Mouse (Mus musculus) spleen, adult 2 months (tissue): ENCODE measurements around the gene Rnf38. TPM values are rescaled to one million over a fixed set of nuclear protein-coding genes. Genes with fewer than 3 reads are reported as not detected.

Experiments
- DNase-seq, 2 experiments: peaks; one replicate each; pipeline versions ENCODE4 v3.0.0 to v3.0.0-alpha.2; 2012 to 2021; ENCODE audit warnings: low spot score in 2 of 2, low read depth in 1 of 2
- H3K27ac ChIP-seq: fragments of 200-500 bp; 2 replicates; pipeline ENCODE4 v1.5.1; 2012; ENCODE audit warnings: low read length, inconsistent platforms; ENCODE audit not compliant: insufficient read depth
- H3K27me3 ChIP-seq: fragments of 200-500 bp; 2 replicates; pipeline ENCODE4 v1.6.1; 2012; ENCODE audit warnings: mild to moderate bottlenecking, moderate library complexity, low read length, inconsistent platforms; ENCODE audit not compliant: control insufficient read depth, insufficient read depth
- H3K36me3 ChIP-seq: fragments of 200-500 bp; 2 replicates; pipeline ENCODE4 v1.6.1; 2012; ENCODE audit warnings: mild to moderate bottlenecking, low read length, inconsistent platforms; ENCODE audit not compliant: control insufficient read depth, insufficient read depth
- H3K4me1 ChIP-seq: fragments of 200-500 bp; 2 replicates; pipeline ENCODE4 v1.6.1; 2011; ENCODE audit warnings: inconsistent platforms; ENCODE audit not compliant: control insufficient read depth, insufficient read depth, insufficient read length
- H3K4me3 ChIP-seq: fragments of 200-500 bp; 2 replicates; pipeline ENCODE4 v1.5.1; 2011; ENCODE audit warnings: mild to moderate bottlenecking, inconsistent platforms; ENCODE audit not compliant: insufficient read depth, insufficient read length; ENCODE audit errors: extremely low read depth
- CTCF ChIP-seq: fragments of 200-500 bp; IDR thresholded peaks from 2 replicates; pipeline ENCODE4 v1.5.1; 2011; ENCODE audit warnings: mild to moderate bottlenecking, inconsistent platforms; ENCODE audit not compliant: insufficient read depth, insufficient read length, insufficient replicate concordance; ENCODE audit errors: extremely low read depth
- POLR2A ChIP-seq: fragments of 200-500 bp; IDR thresholded peaks from 2 replicates; pipeline ENCODE4 v1.6.1; 2011; ENCODE audit warnings: low read depth, low read length, inconsistent platforms
- WGBS: fragments of 180-500 bp; shearing (Covaris S2); methylation state at CpG from one replicate; pipeline ENCODE4 v1.1.7; 2018; 5-methylcytosine and 5-hydroxymethylcytosine counted together
- polyA plus RNA-seq: library from polyadenylated mRNA; depleted of rRNA; stranded (reverse); fragments of >200 nt; gene quantifications from 2 replicates; pipeline ENCODE4 v1.2.3, GENCODE M21; 2012

Rnf38 gene
- polyA plus RNA-seq, 1 experiment = 122 TPM

DNA sequence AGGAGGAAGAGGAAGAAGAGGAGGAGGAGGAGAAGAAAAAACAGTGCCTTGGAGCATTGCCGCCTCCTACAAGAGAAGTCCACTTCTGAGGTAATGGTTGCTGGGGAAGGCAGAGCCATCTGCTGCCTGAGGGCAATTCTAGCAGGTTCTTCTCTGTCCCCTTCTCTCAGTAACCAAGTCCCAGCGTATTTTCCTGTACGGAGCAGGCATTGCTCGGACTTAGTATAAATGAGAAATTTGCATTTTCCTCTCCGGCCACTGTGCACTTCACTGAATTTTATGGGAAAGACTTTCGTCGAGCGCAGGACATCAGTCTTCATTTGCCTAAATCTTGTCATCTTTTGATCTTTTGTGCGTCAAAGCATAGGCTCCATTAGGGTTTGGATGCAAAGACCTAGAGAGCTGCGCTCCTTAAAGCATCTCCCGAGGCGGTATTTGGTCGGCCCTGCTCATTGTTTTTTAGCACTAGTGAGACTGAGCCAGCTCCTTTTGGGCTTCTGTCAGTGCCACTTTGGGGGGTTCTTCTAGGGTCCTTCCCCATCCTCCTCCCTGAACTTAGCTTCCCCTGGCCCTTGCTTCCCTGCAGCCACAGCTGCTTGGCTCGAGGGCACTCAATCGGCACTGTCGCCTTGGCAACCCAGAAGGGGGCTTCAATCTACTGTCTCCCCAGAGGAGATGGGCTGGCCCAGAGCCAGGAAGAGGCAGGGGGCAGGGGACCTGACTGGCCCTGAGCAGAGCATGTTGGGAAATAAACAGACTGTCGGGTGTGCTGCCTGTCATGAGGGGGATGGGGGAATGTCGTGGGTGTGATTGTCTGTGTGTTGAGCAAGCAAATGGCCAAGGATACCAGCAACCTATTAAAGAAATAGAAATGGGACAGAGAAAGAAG, 13.7 kb upstream of the Rnf38 start:
- Histone ChIP-seq H3K4me1 (no peaks in the 10 kb centered on the region), H3K4me3 (no peak overlapping the region), H3K36me3 (no peaks in the 10 kb centered on the region), H3K27ac (no peak overlapping the region), H3K27me3 (peaks cover 3% of the 10 kb centered on the region; the same call in 1 of the 2 replicates)
- TF ChIP-seq POLR2A = no peak
- TF ChIP-seq CTCF = no peak
- 30% methylated on average over 18 of the region's 18 CpGs for WGBS
- no peak for DNase-seq

DNA sequence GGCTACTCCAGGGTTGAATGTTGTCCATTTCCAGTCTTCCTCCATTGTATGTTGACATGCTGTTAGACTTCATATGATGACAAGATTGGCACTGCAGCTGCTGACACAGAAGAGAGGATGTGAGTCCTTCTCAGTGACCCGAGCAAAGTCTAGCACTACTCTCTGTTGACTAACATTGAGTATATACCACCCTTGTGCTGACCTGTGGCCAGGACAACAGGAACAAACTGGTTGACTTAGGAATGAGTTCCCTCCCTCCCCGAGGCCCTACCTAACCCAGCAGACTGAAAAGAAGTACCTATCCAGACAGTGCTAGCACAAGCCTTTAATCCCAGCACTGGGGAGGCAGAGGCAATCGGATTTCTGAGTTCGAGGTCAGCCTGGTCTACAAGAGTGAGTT, 12.7 kb upstream of the Rnf38 start:
- Histone ChIP-seq H3K4me3 (no peak overlapping the region), H3K4me1 (no peaks in the 10 kb centered on the region), H3K27ac (no peak overlapping the region), H3K27me3 (0 out of 2 replicates have a peak, but pooled peaks cover 2% of the 10 kb centered on the region), H3K36me3 (no peaks in the 10 kb centered on the region)
- DNase-seq = no peak
- WGBS = 87% methylated on average over 4 of the region's 4 CpGs
- TF ChIP-seq POLR2A (no peak), CTCF (no peak)

DNA sequence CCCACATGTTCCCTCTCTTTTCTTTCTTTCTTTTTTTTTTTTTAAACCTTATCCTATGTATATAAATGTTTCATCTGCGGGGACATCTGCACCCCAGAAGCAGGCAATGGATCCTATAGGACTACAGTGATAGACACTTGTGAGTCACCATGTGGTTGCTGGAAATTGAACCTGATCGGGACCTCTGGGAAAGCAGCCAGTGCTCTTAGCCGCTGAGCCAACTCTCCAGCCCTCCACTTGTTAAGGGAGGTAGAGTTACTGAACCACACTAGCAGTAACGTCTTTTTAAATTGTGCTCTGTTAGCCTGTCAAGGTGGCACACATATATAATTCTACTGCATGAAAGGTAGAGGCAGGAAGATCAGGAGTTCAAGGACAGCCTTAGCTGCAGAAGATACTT, 8.0 kb upstream of the Rnf38 start:
- no peak for TF ChIP-seq CTCF
- no peak for TF ChIP-seq POLR2A
- H3K4me1 ChIP-seq = no peaks in the 10 kb centered on the region
- H3K4me3 ChIP-seq = no peak overlapping the region
- DNase-seq = no peak
- H3K36me3 ChIP-seq = no peaks in the 10 kb centered on the region
- no peak overlapping the region for H3K27ac ChIP-seq
- 85% methylated on average over 4 of the region's 4 CpGs for WGBS
- no peaks in the 10 kb centered on the region for H3K27me3 ChIP-seq

DNA sequence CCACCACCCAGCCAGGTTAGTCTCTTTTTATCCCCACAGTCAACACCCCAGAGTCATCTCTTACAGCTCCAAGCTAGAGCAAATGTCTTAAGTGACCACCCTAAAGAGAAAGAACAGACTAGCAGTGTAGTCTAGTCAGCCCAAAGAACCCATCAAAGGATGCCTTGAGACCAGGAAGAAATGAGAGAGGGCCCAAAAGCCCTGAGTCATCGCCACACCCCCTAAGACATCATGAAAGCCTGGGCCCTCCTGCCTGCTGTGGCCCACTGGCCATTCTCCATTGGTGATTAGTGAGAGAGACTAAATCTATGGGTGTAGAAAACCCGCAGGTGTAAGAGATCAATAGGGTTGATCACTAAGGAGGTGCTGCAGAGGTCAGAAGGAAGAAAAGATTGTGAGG, 2.4 kb upstream of the Rnf38 start:
- Histone ChIP-seq H3K36me3 (no peaks in the 10 kb centered on the region), H3K27ac (no peak overlapping the region), H3K4me3 (no peak overlapping the region), H3K27me3 (peaks cover 6% of the 10 kb centered on the region; the same call in 1 of the 2 replicates), H3K4me1 (peaks cover 4% of the 10 kb centered on the region; the same call in 1 of the 2 replicates)
- 88% methylated on average over 2 of the region's 2 CpGs for WGBS
- no peak for DNase-seq
- TF ChIP-seq POLR2A = no peak
- no peak for TF ChIP-seq CTCF

DNA sequence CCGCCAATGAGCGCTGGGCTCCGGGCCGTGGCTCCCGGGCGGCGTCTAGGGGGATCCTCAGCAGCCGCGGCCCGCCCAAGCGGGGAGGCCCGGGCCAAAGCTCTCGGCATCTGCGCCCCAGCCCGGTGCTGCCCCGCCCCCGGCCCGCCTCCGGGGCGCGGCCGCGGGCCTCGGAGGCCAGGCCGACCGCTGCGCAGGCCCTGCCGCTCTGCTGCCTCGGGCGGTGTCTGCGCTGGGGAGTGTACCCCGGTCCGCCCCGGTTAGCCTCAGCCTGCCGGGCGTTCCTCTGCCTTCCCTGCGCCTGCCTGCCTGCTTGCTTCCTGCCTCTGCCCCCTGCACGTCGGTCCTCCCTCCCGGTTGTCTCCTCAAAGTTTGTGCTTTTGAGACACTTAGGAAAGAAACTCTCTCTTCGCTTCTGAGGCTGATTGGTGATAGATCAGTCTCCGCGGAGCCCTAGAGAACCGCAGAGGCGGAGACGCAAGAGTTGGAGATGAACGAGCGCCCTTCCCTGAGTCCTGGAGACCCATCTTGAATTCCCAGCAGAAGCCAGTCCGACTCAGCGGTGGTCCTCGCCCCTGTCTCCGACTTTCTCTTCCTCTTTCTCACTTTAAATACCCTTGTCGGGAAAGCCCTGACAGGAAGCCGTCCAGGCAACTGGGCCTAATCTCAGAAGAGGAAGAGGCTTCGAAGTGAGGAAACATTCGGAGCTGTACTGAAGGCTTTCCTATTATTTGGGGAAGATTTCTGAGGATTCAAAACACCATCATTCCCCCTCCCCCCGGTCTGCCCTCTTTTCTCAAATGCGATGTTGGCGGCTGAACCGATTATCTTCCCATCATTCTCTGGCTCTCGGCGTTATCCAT, 646 bp upstream of the Rnf38 start:
- DNase-seq = peak; percentile 65 to 89
- H3K27ac ChIP-seq = peak overlapping the region; percentile 93
- TF ChIP-seq POLR2A = peak; percentile 95
- TF ChIP-seq CTCF = no peak
- H3K4me1 ChIP-seq = peaks cover 4% of the 10 kb centered on the region; the same call in 1 of the 2 replicates
- H3K27me3 ChIP-seq = peaks cover 6% of the 10 kb centered on the region; the same call in 1 of the 2 replicates
- H3K36me3 ChIP-seq = no peaks in the 10 kb centered on the region
- H3K4me3 ChIP-seq = peak overlapping the region; percentile 92
- WGBS = under 1% methylated on average over 46 of the region's 62 CpGs

GRCm38 (mm10) chr4:44232771-44233712, 547 bp downstream of the Rnf38 start:
- Histone ChIP-seq H3K27ac (peak overlapping the region; percentile 21; the same call in 1 of the 2 replicates), H3K27me3 (peaks cover 6% of the 10 kb centered on the region; the same call in 1 of the 2 replicates), H3K4me3 (peak overlapping the region; percentile 57; the same call in 1 of the 2 replicates), H3K4me1 (peaks cover 4% of the 10 kb centered on the region; the same call in 1 of the 2 replicates), H3K36me3 (no peaks in the 10 kb centered on the region)
- 12% methylated on average over 55 of the region's 68 CpGs for WGBS
- peak in 1 of 2 experiments; percentile 23 for DNase-seq
- TF ChIP-seq POLR2A = no peak
- no peak for TF ChIP-seq CTCF
